Mouse (Mus musculus): ENCODE results near the gene Dnm3.

GRCm38 (mm10) chr1:161980626-161981298, 497.1 kb downstream of the Dnm3 start:
- TF ChIP-seq MAX (IDR thresholded peaks at IDR 0.05; ENCODE audit: low read depth) (no peak), E2F4 (IDR thresholded peaks at IDR 0.05; ENCODE audit: insufficient read depth) (no peak), MYOD1 (IDR thresholded peaks at IDR 0.05; ENCODE audit: control insufficient read depth in 1 of 3, insufficient read length in 2 of 3, low read depth in 2 of 3) (no peak), CEBPB (IDR thresholded peaks at IDR 0.05; ENCODE audit: insufficient read depth, poor library complexity, severe bottlenecking) (no peak)
